Mouse (Mus musculus) midbrain, postnatal 0 days (tissue): ENCODE measurements at regions not wholly inside any gene's neighbourhood (a gene's known extent, or its start where the extent isn't known, plus 50 kb on each side); places are given as distances from the start of the nearest gene placed in this dataset.

ENCODE experiments used
- ATAC-seq: fragments of 200-750 bp; cut with Nextera tagmentation; 2 replicates; pipeline ENCODE4 v1.8.0; 2017; ENCODE audit warnings: moderate number of reproducible peaks, mild to moderate bottlenecking, moderate TSS enrichment, moderate library complexity; ENCODE audit not compliant: low FRiP score
- DNase-seq: peaks from one replicate; pipeline ENCODE4 v3.0.0-alpha.2; 2015; ENCODE audit warnings: low spot score
- H3K27ac ChIP-seq: fragments of 300-500 bp; sonication (generic); 2 replicates; pipeline ENCODE4 v1.5.1; 2014; ENCODE audit warnings: low read depth, mild to moderate bottlenecking, low read length, mixed read lengths
- H3K27me3 ChIP-seq: fragments of 300-500 bp; sonication (generic); 2 replicates; pipeline ENCODE4 v1.6.1; 2014; ENCODE audit warnings: low read length, control low read depth, mixed read lengths; ENCODE audit not compliant: insufficient read depth
- H3K36me3 ChIP-seq: fragments of 300-500 bp; sonication (generic); 2 replicates; pipeline ENCODE4 v1.6.1; 2014; ENCODE audit warnings: low read length, control low read depth, mixed read lengths; ENCODE audit not compliant: insufficient read depth
- H3K4me1 ChIP-seq: fragments of 300-500 bp; sonication (generic); 2 replicates; pipeline ENCODE4 v1.6.1; 2014; ENCODE audit warnings: mild to moderate bottlenecking, control low read depth, antibody characterized with exemption, low read length, mixed read lengths; ENCODE audit not compliant: insufficient read depth
- H3K4me2 ChIP-seq: fragments of 300-500 bp; sonication (generic); 2 replicates; pipeline ENCODE4 v1.6.1; 2014; ENCODE audit warnings: low read depth, mild to moderate bottlenecking, low read length, mixed read lengths; ENCODE audit not compliant: poor library complexity, severe bottlenecking
- H3K4me3 ChIP-seq: fragments of 300-500 bp; sonication (generic); 2 replicates; pipeline ENCODE4 v1.5.1; 2014; ENCODE audit warnings: low read depth, mild to moderate bottlenecking, low read length, moderate library complexity
- H3K9ac ChIP-seq: fragments of 300-500 bp; sonication (generic); replicated peaks from 2 replicates; pipeline ENCODE4 v1.6.1; 2014; ENCODE audit warnings: mild to moderate bottlenecking, low read length, moderate library complexity, mixed read lengths; ENCODE audit not compliant: poor library complexity, severe bottlenecking
- H3K9me3 ChIP-seq: fragments of 300-500 bp; sonication (generic); 2 replicates; pipeline ENCODE4 v1.6.1; 2016; ENCODE audit warnings: low read length, control low read depth
- CTCF ChIP-seq: IDR thresholded peaks from 2 replicates; pipeline ENCODE4 v1.5.1; 2016; ENCODE audit warnings: antibody characterized with exemption, mild to moderate bottlenecking
- WGBS: fragments of 180-500 bp; shearing (Covaris S2); extraction: QIAGEN DNeasy Blood & Tissue Kit; methylation state at CpG from one replicate; pipeline ENCODE4 v1.1.7; 2014; 5-methylcytosine and 5-hydroxymethylcytosine counted together

DNA sequence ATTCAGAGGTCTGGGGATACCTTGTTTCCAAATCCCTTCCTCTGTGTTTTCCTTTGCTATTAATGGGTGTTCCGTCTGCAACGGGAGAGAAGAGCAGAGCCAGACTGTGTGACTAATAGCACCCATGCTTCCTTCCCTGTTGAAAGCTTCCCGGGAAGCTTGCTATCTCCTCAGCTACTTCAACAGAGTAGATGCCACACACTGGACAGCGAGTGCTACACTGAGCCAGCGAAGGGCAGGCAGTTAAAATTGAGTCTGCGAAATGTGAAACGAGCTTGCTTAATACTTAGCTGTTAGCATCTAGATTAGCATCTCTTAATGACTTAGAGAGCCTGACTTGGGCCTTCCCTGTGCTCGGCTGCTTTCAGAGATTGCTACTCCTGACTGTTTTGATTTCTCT is 278.4 kb downstream of the Fign start:
- H3K27ac ChIP-seq = no peak overlapping the region
- no peak overlapping the region for H3K4me3 ChIP-seq
- peak; percentile 9 for DNase-seq
- H3K9ac ChIP-seq = no peak overlapping the region
- H3K27me3 ChIP-seq = no peaks in the 10 kb centered on the region
- no peaks in the 10 kb centered on the region for H3K36me3 ChIP-seq
- 0 out of 2 replicates have a peak, but pooled peaks have one; percentile 34 for ATAC-seq
- WGBS = 13% methylated on average over 8 of the region's 8 CpGs
- no peaks in the 10 kb centered on the region for H3K9me3 ChIP-seq
- H3K4me1 ChIP-seq = no peaks in the 10 kb centered on the region
- H3K4me2 ChIP-seq = peak overlapping the region; percentile 16; the same call in 1 of the 2 replicates
- no peak for TF ChIP-seq CTCF
